Mouse (Mus musculus): ENCODE data around the gene Scgn.

GRCm38 (mm10) chr13:23916132-23916531 lies 74.9 kb downstream of the Scgn start:
- TF ChIP-seq CTCF (conservative IDR thresholded peaks at IDR 0.05; ENCODE audit: low read length): no peak
- TF ChIP-seq POU5F1 (IDR thresholded peaks at IDR 0.05; ENCODE audit: borderline replicate concordance, low read length): no peak
